Mouse (Mus musculus): Measurements from ENCODE around the gene Tmem165.

GRCm38 (mm10) chr5:76208066-76208465 lies 24.4 kb downstream of the Tmem165 start:
- TF ChIP-seq GATA1 (IDR thresholded peaks at IDR 0.05; ENCODE audit: borderline replicate concordance, low read length) (no peak), FLI1 (IDR thresholded peaks at IDR 0.05; ENCODE audit: low read length) (no peak)

All from megakaryocyte, embryonic 14.5 days (primary cell).